Mouse (Mus musculus): ENCODE measurements around the gene Rab11fip4.

Gene Rab11fip4

DNA sequence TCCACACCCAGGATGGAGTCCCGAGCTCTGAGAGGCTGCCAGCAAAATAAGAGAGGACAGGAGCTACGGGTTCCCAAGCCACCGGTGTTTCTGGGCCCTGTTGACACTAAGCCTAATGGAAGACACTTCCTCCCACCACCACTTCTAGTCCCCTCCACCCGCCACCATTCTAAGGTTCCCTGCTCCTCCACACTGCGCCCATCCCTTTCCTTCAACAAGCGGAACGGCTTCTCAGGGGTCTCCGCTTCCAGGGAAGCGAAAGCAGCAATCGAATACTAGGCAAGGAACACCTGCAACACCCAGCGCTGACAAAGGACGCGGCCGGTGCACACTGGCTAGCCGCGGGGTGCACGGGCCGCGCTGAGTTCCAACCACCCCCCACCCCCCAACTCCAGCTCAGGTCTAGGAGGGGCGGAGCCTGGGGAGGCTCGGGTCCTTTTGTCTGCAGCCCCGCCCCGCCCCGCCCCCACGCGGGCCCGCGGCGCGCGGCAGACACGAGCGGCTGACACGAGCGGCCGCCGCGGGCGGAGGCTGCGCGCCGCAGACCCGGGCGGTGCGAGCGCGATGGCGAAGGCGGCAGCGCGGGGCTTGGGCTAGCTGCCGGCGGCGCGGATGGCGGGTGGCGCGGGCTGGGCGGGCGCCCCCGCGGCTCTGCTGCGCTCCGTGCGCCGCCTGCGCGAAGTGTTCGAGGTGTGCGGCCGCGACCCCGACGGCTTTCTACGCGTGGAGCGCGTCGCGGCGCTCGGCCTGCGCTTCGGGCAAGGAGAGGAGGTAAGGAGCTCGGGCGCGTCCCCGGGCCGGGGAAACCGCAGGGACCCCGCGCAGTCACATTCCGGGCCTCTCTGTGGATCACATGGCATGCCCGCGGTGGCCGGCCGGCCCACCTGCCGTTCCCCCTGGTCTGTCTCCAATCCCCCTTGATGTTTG is at the start of gene Rab11fip4:
TSS of gene Rab11fip4 (plus strand) at position 549 of the 927 bp plus-strand sequence.
- peak; percentile 75 for DNase-seq

GRCm38 (mm10) chr11:79552622-79553021 is 38.4 kb upstream of the Rab11fip4 start:
- no peak for DNase-seq

- no peak for DNase-seq
These were observed 30.5 kb upstream of the Rab11fip4 start for GRCm38 (mm10) chr11:79560536-79560935.

DNA sequence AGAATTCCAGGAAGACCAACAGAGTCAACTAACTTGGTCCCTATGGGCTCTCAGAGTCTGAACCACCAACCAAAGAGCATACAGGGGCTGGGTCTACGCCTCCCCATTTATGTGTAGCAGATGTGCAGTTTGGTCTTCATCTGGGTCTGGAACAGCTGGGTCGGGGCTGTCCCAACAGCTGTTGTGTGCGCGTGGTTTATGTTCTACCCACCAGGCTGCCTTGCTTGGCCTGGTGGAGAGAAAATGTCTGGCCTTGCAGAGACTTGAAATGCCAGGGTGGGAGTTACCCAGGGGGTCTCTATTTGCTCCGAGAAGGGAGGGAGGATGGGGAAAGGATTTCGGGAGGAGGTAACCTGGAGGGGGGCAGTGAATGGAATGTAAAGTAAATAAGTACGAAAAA is 27.5 kb upstream of the Rab11fip4 start:
- DNase-seq = no peak

DNA sequence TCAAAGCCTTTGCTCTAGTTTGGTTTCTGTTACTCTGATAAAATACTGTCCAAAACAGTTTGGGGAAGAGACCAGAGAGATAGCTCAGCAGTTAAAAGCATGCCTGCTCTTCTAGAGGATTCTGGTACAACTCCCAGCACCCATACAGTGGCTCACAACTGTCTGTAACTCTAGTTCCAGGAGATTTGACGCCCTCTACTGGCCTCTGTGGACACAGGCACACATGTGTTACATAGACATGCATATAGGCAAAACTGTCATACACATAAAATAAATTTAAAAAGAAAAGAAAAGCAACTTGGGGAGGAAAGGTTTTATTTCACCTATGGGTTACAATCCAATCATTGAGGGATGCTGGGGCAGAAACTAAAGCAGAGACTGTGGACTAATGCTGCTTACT is 24.1 kb upstream of the Rab11fip4 start:
- DNase-seq = no peak

GRCm38 (mm10) chr11:79568197-79568911 is 22.7 kb upstream of the Rab11fip4 start:
- no peak for DNase-seq

- no peak for DNase-seq
These were observed 20.7 kb upstream of the Rab11fip4 start for GRCm38 (mm10) chr11:79570319-79570718.

GRCm38 (mm10) chr11:79573836-79574235 is 17.2 kb upstream of the Rab11fip4 start:
- no peak for DNase-seq

DNA sequence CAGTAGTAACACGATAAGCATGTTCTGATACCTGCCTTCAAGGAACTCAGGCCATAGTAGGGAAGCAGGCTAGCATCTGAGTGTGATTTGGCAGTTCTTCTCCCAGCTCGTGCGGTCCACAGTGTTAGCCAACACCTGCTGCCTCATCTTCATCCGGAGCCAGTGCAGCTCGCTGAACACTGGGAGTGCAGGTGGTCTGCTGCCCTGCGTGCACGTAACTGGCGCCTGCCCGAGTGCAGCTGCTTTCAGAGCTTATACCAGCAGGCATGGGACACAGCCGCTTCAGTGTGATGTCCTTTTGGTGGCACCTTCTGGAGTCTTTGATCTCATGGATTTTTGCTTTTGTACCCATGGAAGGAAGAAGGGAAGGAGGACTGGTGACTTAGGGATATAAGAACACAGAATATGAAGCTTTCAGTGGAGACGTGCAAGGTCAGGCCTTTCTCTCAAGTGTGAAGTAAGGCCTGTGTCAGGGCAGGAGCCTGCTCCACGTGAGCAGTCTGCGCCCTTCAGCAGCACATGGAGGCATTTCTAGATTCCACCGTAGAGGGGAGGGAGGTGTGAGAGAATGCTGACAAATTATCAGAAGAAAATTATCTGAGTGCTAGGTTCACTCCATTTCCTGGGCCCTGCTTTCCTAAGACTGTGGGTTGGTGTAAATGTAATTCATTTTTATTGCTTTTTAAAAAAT is 15.5 kb upstream of the Rab11fip4 start:
- no peak for DNase-seq

DNA sequence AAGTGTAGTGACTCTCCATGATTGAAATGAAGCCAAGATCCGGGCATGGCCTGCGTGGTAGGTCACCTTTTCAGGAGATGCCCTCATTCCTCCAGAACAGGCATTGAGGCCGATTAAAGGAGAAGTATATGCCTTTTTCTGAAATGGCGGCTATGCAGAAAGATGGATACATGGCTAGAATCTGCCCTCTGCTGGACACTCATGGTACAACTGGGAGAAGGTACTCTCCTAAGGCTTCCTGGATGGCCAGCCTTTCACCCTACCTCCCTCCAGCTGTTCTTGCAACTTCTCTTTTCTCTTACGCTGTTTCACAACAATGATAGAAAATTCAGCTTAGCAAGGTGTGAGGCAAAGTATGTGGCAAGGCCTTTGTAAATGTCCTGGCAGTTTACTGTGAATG is 13.3 kb upstream of the Rab11fip4 start:
- peak; percentile 84 for DNase-seq

DNA sequence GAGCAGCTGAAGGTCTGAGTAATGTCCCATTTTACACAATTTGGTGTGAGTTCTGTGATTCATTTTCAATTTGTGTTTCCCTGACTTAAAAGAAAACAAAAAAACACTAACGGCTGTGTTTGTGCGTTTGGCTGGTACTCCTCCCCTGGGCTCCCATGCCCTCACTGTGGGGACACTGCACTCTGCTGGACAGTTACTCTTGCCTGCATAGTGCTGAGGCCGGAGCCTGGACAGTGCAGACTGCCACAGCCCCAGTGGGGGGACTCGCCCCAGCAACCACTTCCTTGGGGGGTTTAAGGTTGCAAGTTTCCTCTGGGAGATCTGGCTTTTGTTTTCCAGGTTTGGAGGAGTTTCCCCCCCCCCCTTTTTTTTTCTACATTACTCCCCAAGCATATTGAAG is 10.4 kb upstream of the Rab11fip4 start:
- DNase-seq = no peak

- no peak for DNase-seq
These were observed 9.8 kb upstream of the Rab11fip4 start for GRCm38 (mm10) chr11:79581257-79581656.

GRCm38 (mm10) chr11:79584191-79584590 is 6.8 kb upstream of the Rab11fip4 start:
- DNase-seq = peak; percentile 72

GRCm38 (mm10) chr11:79589317-79590075 is 1.5 kb upstream of the Rab11fip4 start:
- DNase-seq = no peak

GRCm38 (mm10) chr11:79591591-79591975 is 571 bp downstream of the Rab11fip4 start:
- DNase-seq = peak; percentile 34

- DNase-seq = no peak
These were observed 2.5 kb downstream of the Rab11fip4 start for GRCm38 (mm10) chr11:79593495-79593894.

- DNase-seq = no peak
These were observed 19.4 kb downstream of the Rab11fip4 start for GRCm38 (mm10) chr11:79610454-79610853.

GRCm38 (mm10) chr11:79611011-79611666 is 20.1 kb downstream of the Rab11fip4 start:
- DNase-seq = peak; percentile 35

DNA sequence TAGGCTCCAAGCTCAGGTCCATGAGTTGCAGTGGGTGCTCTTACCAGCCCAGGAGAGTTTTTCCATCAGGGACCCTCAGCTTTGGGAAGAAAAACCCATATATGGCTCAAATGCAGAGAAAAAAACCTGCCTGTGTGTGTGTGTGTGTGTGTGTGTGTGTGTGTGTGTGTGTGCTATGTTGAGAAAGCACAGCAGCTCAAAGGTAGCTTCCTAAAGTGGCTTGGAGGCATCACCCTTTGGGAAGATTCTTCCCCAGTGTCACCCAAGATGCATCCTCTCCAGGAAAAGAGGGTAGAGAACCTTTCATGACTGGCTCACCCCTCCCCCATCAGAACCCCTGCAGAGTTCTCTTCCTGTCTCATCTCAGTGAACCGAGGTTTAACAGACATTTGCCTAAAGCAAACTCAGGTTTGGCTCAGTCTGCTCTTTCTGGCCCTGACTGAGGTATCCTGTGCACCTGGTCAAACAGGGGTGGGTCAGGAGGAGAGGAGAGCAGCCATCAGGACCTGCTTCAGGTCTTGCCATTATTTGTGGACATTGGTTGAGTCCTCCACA is 21.1 kb downstream of the Rab11fip4 start:
- no peak for DNase-seq

DNA sequence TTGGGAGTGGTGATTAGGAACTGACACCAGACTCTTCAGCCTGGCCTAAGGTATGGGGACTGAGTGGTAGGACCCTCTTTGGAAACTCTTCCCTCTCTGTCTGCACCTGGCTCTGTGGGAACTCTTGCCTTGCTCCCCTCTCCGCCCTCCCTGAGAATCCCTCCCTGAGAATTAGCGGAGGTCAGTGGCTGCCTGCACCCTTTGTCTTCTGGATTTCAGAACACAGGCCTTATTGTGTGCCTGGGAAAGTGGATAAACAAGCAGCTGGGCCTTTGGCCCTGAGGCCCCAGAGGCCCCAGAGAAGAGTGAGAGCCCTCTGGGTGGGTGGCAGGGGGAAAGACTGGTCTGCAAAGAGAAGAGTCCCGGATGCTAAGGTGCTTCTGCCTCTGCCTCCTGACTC is 22.1 kb downstream of the Rab11fip4 start:
- DNase-seq = no peak

DNA sequence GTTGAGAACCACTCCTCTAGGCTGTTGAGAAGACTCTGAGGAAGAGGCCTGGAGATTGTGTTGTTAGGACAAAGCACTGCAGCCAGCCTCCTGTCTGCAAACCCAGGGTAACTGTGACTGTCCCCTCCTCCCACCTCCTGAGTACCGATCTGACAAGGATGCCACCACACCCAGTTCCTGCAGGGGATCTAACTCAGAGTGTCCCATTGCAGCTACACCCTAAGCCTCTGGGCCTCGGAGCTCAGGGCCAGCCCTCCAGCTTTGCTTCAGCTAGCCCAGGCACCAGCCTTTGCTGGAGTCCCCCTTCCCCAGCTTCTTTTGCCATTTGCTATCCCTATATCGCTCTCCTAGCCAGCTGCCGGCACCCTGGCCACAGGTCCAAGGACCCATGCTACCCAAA is 22.7 kb downstream of the Rab11fip4 start:
- no peak for DNase-seq

- DNase-seq = no peak
These were observed 23.9 kb downstream of the Rab11fip4 start for GRCm38 (mm10) chr11:79614880-79615279.
